Mouse (Mus musculus): ENCODE data around the gene Kcnk18.

Kcnk18 gene

GRCm38 (mm10) chr19:59282001-59282400 is 63.0 kb downstream of the Kcnk18 start:
- no peak for DNase-seq (ENCODE audit: extremely low spot score)
